Mouse (Mus musculus): Measurements from ENCODE around the gene Gm11639. TPM values are rescaled to one million over a fixed set of nuclear protein-coding genes. Genes with fewer than 3 reads are reported as not detected.

Gene Gm11639
- total RNA-seq, 2 experiments from 2014 or later = 0.02 to 0.03 TPM

GRCm38 (mm10) chr11:105153068-105153833 is 467.7 kb downstream of the Gm11639 start:
- DNase-seq = peak; percentile 9 to 42

GRCm38 (mm10) chr11:105155915-105156314 is 470.4 kb downstream of the Gm11639 start:
- no peak for DNase-seq

GRCm38 (mm10) chr11:105156748-105157267 is 471.3 kb downstream of the Gm11639 start:
- peak; percentile 25 to 36 for DNase-seq

GRCm38 (mm10) chr11:105158047-105158446 is 472.5 kb downstream of the Gm11639 start:
- no peak for DNase-seq

- no peak for DNase-seq
These were observed 474.3 kb downstream of the Gm11639 start for GRCm38 (mm10) chr11:105159673-105160360.

- no peak for DNase-seq
These were observed 475.9 kb downstream of the Gm11639 start for GRCm38 (mm10) chr11:105161411-105161810.

GRCm38 (mm10) chr11:105164516-105165510 is 479.3 kb downstream of the Gm11639 start:
- DNase-seq = no peak

GRCm38 (mm10) chr11:105166780-105167179 is 481.3 kb downstream of the Gm11639 start:
- DNase-seq = no peak

Other genes starting within 250 kb of the Gm11639 start
- 10 to 100 TPM; 26.7 to 31.1 TPM for gene Kansl1, start 216.8 kb upstream of the Gm11639 start, total RNA-seq (2021)
- gene Cdc27, start 135.1 kb upstream of the Gm11639 start, total RNA-seq (2021) = 10 to 100 TPM; 23.4 to 28.8 TPM
- 100 to 1,000 TPM; 660 to 761 TPM for gene Myl4, start 135.0 kb upstream of the Gm11639 start, total RNA-seq (2021)
- 1 to 10 TPM; 3.6 to 4.5 TPM for gene Itgb3, start 77.7 kb upstream of the Gm11639 start, total RNA-seq (2021)

All from heart, adult 18-20 months (tissue).